Mouse (Mus musculus): ENCODE measurements around the gene Pcsk1. TPM values are rescaled to one million over a fixed set of nuclear protein-coding genes. Genes with fewer than 3 reads are reported as not detected.

The Pcsk1 gene
- polyA plus RNA-seq, 1 experiment, result not detected

- TF ChIP-seq TCF12 (IDR thresholded peaks at IDR 0.05; ENCODE audit: insufficient read depth, poor library complexity, severe bottlenecking) (no peak), CEBPB (IDR thresholded peaks at IDR 0.05; ENCODE audit: insufficient read depth, poor library complexity, severe bottlenecking) (no peak), USF1 (IDR thresholded peaks at IDR 0.05; ENCODE audit: low read depth) (no peak), POLR2AphosphoS2 (IDR thresholded peaks at IDR 0.05; ENCODE audit: insufficient read length, low read depth) (no peak), MAX (IDR thresholded peaks at IDR 0.05; ENCODE audit: low read depth) (no peak), POLR2A (IDR thresholded peaks at IDR 0.05; ENCODE audit: insufficient read length, low read depth) (no peak), TCF3 (IDR thresholded peaks at IDR 0.05; ENCODE audit: insufficient read length, low read depth) (no peak), MYOD1 (IDR thresholded peaks at IDR 0.05; ENCODE audit: control insufficient read depth in 1 of 3, insufficient read length in 2 of 3, low read depth in 2 of 3) (no peak), SRF (IDR thresholded peaks at IDR 0.05; ENCODE audit: control insufficient read depth, insufficient read length, low read depth) (no peak), MYOG (IDR thresholded peaks at IDR 0.05; ENCODE audit: control insufficient read depth in 1 of 3, insufficient read depth in 1 of 3, insufficient read length in 2 of 3, low read depth in 2 of 3) (no peak), REST (IDR thresholded peaks at IDR 0.05; ENCODE audit: insufficient read depth, insufficient read length) (no peak), E2F4 (IDR thresholded peaks at IDR 0.05; ENCODE audit: insufficient read depth) (no peak)
- H3K4me2 ChIP-seq (ENCODE audit: low read depth), result no peak overlapping the region
- no peaks in the 10 kb centered on the region for H3K27me3 ChIP-seq (ENCODE audit: control insufficient read depth, insufficient read depth, insufficient read length)
- no peak overlapping the region for H3ac ChIP-seq (ENCODE audit: control insufficient read depth, insufficient read length)
- H3K4me3 ChIP-seq, result no peak overlapping the region
- no peaks in the 10 kb centered on the region for H3K79me2 ChIP-seq (ENCODE audit: control insufficient read depth, insufficient read depth)
- no peaks in the 10 kb centered on the region for H3K36me3 ChIP-seq (ENCODE audit: control insufficient read depth, insufficient read depth)
Measured at GRCm38 (mm10) chr13:75135833-75136232, 46.2 kb downstream of the Pcsk1 start.

GRCm38 (mm10) chr13:75160661-75161060 is 71.0 kb downstream of the Pcsk1 start:
- Histone ChIP-seq H3ac (ENCODE audit: control insufficient read depth, insufficient read length) (no peak overlapping the region), H3K4me2 (ENCODE audit: low read depth) (no peak overlapping the region), H3K79me2 (ENCODE audit: control insufficient read depth, insufficient read depth) (no peaks in the 10 kb centered on the region), H3K4me3 (no peak overlapping the region), H3K36me3 (ENCODE audit: control insufficient read depth, insufficient read depth) (no peaks in the 10 kb centered on the region), H3K27me3 (ENCODE audit: control insufficient read depth, insufficient read depth, insufficient read length) (no peaks in the 10 kb centered on the region)
- TF ChIP-seq CEBPB (IDR thresholded peaks at IDR 0.05; ENCODE audit: insufficient read depth, poor library complexity, severe bottlenecking) (no peak), POLR2A (IDR thresholded peaks at IDR 0.05; ENCODE audit: insufficient read length, low read depth) (no peak), E2F4 (IDR thresholded peaks at IDR 0.05; ENCODE audit: insufficient read depth) (no peak), SRF (IDR thresholded peaks at IDR 0.05; ENCODE audit: control insufficient read depth, insufficient read length, low read depth) (no peak), USF1 (IDR thresholded peaks at IDR 0.05; ENCODE audit: low read depth) (no peak), TCF12 (IDR thresholded peaks at IDR 0.05; ENCODE audit: insufficient read depth, poor library complexity, severe bottlenecking) (no peak), POLR2AphosphoS2 (IDR thresholded peaks at IDR 0.05; ENCODE audit: insufficient read length, low read depth) (no peak), MYOG (IDR thresholded peaks at IDR 0.05; ENCODE audit: control insufficient read depth in 1 of 3, insufficient read depth in 1 of 3, insufficient read length in 2 of 3, low read depth in 2 of 3) (no peak), TCF3 (IDR thresholded peaks at IDR 0.05; ENCODE audit: insufficient read length, low read depth) (no peak), REST (IDR thresholded peaks at IDR 0.05; ENCODE audit: insufficient read depth, insufficient read length) (no peak), MAX (IDR thresholded peaks at IDR 0.05; ENCODE audit: low read depth) (no peak), MYOD1 (IDR thresholded peaks at IDR 0.05; ENCODE audit: control insufficient read depth in 1 of 3, insufficient read length in 2 of 3, low read depth in 2 of 3) (no peak)

- Histone ChIP-seq H3K4me2 (ENCODE audit: low read depth) (no peak overlapping the region), H3ac (ENCODE audit: control insufficient read depth, insufficient read length) (no peak overlapping the region), H3K36me3 (ENCODE audit: control insufficient read depth, insufficient read depth) (no peaks in the 10 kb centered on the region), H3K27me3 (ENCODE audit: control insufficient read depth, insufficient read depth, insufficient read length) (no peaks in the 10 kb centered on the region), H3K4me3 (no peak overlapping the region), H3K79me2 (ENCODE audit: control insufficient read depth, insufficient read depth) (no peaks in the 10 kb centered on the region)
- TF ChIP-seq MYOD1 (IDR thresholded peaks at IDR 0.05; ENCODE audit: control insufficient read depth in 1 of 3, insufficient read length in 2 of 3, low read depth in 2 of 3) (no peak), SRF (IDR thresholded peaks at IDR 0.05; ENCODE audit: control insufficient read depth, insufficient read length, low read depth) (no peak), E2F4 (IDR thresholded peaks at IDR 0.05; ENCODE audit: insufficient read depth) (no peak), MAX (IDR thresholded peaks at IDR 0.05; ENCODE audit: low read depth) (no peak), TCF12 (IDR thresholded peaks at IDR 0.05; ENCODE audit: insufficient read depth, poor library complexity, severe bottlenecking) (no peak), USF1 (IDR thresholded peaks at IDR 0.05; ENCODE audit: low read depth) (no peak), TCF3 (IDR thresholded peaks at IDR 0.05; ENCODE audit: insufficient read length, low read depth) (no peak), MYOG (IDR thresholded peaks at IDR 0.05; ENCODE audit: control insufficient read depth in 1 of 3, insufficient read depth in 1 of 3, insufficient read length in 2 of 3, low read depth in 2 of 3) (no peak), POLR2A (IDR thresholded peaks at IDR 0.05; ENCODE audit: insufficient read length, low read depth) (no peak), CEBPB (IDR thresholded peaks at IDR 0.05; ENCODE audit: insufficient read depth, poor library complexity, severe bottlenecking) (no peak)
Measured at GRCm38 (mm10) chr13:75163408-75163807, 73.8 kb downstream of the Pcsk1 start.

Data from myocyte (in vitro differentiated cells).